Mouse (Mus musculus): ENCODE measurements at regions not wholly inside any gene's neighbourhood (a gene's known extent, or its start where the extent isn't known, plus 50 kb on each side); places are given as distances from the start of the nearest gene placed in this dataset.

DNA sequence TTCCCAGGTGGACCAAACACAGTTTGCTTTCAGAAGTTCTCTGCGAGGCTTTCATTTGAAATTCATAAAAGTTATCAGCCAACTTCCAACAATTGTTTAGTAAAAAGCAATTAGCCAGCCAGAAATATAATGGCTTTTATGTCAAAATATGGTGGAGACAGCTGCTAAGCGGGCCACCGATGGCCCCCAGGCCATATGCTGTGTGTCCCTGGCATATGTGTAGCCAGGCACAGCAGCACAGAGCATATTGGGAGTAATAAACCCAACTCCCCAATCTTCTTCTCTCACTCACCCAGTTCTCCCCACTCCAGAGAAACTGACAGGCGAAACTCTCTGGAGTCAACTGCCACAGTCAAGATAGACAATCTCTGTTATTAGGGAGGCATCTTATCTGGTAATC is 137.5 kb upstream of the Sel1l start:
- DNase-seq (ENCODE audit: low spot score), result no peak

DNA sequence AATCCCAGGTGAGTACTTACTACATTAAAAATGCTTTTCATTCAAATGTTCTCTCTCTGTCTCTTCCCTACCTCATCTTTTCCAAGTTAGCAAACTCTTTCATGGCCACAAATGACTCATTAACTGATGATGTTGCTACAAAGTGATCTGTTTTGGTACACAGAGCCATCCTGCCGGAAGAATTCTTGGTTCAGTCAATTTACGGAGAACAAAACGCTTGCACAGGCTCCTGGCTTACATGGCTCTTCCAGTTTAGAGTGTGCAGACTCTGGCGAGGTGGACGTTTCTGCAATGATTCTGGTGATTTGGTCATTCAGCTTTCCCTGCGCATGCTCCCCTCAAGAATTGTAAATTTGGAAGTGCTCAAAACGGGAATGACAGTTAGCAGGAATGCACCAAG is 131.4 kb upstream of the Sel1l start:
- no peak for DNase-seq (ENCODE audit: low spot score)

GRCm38 (mm10) chr12:91971045-91971444 is 122.1 kb upstream of the Sel1l start:
- no peak for DNase-seq (ENCODE audit: low spot score)

GRCm38 (mm10) chr12:91965937-91966336 is 117.0 kb upstream of the Sel1l start:
- DNase-seq (ENCODE audit: low spot score), result no peak

GRCm38 (mm10) chr12:91963239-91963638 is 114.3 kb upstream of the Sel1l start:
- DNase-seq (ENCODE audit: low spot score), result no peak

GRCm38 (mm10) chr12:91958086-91958485 is 109.1 kb upstream of the Sel1l start:
- no peak for DNase-seq (ENCODE audit: low spot score)

GRCm38 (mm10) chr12:91956411-91956810 is 107.5 kb upstream of the Sel1l start:
- no peak for DNase-seq (ENCODE audit: low spot score)

GRCm38 (mm10) chr12:91948602-91949167 is 99.7 kb upstream of the Sel1l start:
- no peak for DNase-seq (ENCODE audit: low spot score)

DNA sequence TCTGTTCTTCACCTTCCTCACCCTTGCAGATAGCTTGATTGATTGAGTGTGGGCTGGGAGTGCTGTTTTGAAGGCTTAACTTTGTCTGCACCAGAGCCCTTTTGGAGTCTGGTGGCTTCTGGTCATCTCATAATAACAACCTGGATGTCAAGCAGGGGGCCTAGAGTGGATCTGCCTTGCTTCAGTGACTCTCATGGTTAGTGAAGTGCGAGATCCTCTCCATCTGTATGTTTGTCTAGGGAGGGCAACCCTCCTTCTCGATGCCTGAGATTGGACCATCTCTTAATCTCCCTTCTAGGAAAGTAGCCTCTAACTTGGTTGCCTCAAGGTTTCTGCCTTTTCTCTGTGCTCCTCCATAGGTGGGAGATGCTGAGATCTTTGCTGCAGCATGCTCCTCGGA is 99.0 kb upstream of the Sel1l start:
- no peak for DNase-seq (ENCODE audit: low spot score)

DNA sequence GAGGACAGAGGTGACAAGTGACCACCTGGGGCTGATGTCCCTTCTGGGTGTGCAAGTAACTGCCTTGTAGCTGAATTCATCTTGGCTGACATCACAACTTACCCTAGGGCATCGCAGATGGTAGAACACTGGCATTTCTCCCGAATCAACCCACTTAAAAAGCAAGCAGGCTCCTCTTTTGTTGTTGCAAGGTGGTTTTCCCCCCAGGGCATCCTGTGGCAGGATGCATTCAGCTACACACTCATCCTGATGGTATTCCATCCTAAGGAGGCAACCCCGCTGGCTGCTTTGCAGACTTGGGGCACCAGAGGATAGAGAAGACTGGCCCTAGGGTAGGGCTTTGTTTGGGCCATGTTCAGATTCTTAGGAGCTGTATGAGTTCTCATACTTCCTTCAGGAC is 97.6 kb upstream of the Sel1l start:
- no peak for DNase-seq (ENCODE audit: low spot score)

DNA sequence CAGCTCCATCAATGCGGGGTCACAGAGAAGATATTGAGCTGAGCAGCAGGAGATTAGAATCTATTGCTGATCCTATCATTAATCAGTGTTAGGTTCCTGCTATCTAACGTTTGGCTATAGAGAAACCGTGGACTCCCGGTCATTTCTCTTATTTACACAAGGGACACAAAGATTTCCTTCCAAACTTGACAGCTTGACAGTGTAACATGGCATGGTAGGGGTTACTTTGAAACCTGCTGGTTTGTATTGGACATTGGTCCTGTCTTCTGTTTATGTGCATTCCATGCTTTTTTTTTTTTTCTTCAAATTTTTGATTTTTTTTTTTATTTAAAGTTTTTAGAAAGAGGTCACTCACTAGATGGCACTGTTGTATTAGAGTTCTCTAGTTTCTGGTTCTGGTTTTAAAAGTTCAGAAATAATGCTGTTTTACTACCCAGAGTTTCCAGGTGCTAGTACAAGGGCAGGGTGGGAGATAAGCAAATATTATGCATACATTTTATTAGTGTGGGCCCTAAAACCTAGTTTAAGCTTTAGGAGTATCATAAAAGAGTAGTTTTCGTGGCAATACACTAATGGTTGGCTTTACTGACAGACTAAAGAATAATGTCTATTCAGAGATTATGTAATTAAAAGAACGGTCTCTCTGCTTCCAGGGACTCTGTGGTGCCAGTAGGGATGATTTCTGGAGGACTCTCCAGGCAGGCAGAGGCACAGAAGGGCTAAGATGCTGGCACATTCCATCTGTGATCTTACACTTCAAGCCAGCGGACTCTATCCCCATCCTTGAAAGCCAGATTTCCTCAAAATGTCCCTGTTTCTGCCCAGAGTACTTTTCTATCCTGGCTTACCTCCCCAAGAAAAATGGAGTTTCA is 83.8 kb upstream of the Sel1l start:
- DNase-seq (ENCODE audit: low spot score), result no peak

GRCm38 (mm10) chr12:91931586-91931985 is 82.6 kb upstream of the Sel1l start:
- no peak for DNase-seq (ENCODE audit: low spot score)

GRCm38 (mm10) chr12:91929386-91930054 is 80.6 kb upstream of the Sel1l start:
- no peak for DNase-seq (ENCODE audit: low spot score)

DNA sequence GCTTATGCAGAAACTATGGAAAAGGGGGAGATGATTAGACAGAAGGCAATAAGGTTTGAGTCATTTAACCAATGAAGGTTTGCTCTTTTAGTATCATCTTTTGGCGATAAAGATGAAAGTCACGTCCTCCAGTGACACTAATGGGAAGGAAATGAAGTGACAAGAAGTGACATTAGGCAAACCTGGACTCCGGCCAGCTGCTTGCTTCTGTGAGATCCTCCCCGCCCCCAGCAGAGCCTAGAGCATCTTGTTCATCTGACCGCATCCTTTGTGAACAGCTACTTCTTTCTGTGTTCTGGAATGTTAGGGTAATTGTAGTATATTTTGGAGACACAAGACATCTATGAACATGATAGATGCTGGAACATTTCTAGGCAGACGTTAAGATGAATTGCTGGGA is 78.6 kb upstream of the Sel1l start:
- DNase-seq (ENCODE audit: low spot score), result no peak

DNA sequence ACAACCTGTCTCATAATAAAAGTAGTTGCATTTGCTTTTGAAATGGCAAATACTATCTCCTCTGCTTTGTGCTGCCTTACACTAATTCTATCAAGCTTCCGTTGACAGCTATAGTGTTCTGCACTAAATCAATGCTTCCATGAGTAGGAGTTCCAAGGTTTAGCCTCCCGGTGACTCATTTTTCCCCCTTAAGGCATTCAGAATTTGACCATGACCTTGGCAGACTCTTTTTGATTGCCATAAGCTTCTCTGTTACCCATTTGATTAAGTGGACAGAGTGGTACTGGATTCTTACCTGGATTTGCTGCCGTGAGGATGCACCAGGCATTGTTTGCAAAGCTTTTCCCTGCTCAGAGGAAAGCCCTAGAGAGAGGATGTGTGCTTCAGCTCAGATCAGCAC is 66.5 kb upstream of the Sel1l start:
- DNase-seq (ENCODE audit: low spot score), result no peak

- no peak for DNase-seq (ENCODE audit: low spot score)
Measured at GRCm38 (mm10) chr12:91910529-91910928, 61.6 kb upstream of the Sel1l start.

Measured in MN1 (cell line).